Mouse (Mus musculus) right cerebral cortex, postnatal 14 days (tissue): ENCODE measurements around the gene 4930564D02Rik.

Source experiments
- DNase-seq: peaks from one replicate; pipeline ENCODE4 v3.0.0; 2022

The 4930564D02Rik gene

DNA sequence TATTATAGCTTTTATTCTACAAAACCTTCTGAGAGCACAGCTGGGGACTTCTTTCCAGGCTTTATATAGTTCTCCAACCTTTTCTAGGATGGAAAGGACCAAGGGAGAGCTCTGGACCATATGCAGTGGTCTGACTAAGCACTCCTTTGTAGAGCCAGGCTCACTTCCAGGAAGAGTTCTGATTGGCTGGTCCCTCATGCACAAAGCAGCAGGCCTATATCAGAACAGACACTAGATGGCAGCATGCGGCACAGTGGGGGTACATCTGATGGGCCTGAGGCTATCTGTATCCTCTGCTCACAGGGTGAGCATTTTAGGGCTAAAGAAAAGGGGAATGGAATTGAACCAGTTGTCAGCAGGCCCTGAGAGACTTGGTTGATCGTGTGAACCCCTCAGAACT is 47.6 kb downstream of the 4930564D02Rik start:
- DNase-seq, result peak; percentile 73

DNA sequence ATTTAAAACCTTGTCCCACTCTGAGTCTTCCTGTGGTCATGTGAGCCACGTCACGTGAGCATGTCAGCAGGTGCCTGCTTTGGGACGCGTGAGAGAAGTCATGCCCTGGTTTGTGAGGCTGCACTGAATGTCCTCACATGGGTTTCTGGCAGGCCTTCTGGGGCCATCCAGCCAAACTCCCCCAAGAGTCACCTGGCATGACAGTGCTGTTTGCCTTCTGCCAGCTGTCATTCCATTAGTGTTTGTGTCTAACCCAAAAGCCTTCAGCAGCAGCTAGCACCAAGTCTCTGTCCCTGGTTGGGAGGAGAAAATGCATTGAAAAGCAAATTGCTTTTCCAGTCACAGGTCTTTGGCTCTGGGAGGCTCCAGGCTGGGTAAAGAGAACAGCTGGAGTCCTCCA is 50.0 kb downstream of the 4930564D02Rik start:
- DNase-seq, result no peak

DNA sequence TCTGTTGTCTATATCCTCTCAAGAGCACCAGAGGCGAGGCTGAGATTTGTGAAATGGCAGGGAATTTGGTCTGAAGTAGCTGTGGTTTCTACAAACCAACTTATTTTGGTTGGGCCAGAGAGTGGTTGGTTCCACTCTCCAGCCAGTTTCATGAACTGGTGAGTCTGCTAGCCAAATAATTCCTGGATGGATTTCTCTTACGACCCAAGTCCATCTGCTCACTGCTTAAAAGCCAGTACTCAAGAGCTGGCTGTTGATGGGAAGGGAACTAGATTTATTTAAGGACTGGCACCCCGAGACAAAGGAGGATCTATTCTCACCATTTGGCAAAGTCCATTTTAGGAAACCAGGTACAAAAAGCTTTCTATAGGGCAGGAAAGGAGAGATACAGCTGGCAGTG is 57.1 kb downstream of the 4930564D02Rik start:
- no peak for DNase-seq

DNA sequence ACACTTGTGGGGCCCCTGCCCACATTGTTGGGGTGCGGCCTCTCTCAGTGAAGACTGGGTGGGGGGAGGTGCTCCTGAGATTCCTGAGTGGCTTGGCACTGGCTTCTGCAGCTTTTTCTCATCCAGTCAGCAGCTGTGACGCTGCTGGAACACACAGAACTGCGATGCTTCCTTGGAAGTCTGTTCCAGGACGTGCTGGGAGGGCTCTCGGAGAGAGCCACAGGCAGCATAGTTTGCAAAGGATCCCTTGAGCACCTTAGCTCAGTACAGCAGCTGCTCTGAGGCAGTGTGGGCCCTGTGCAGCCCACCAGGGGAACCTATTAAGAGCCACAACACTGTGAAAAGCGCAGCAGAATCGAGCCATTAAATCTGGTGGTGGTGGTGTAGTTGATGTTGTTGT is 61.2 kb downstream of the 4930564D02Rik start:
- DNase-seq, result peak; percentile 10
